Mouse (Mus musculus) hindbrain, embryonic 16.5 days (tissue): ENCODE results near the gene Scgb2b20. TPM values are rescaled to one million over a fixed set of nuclear protein-coding genes. Genes with fewer than 3 reads are reported as not detected.
"Not testable (repeated sequence)": the region's sequence is repeated elsewhere in the genome, so short reads cannot be mapped to it uniquely, and the experiment has no call there.

Source experiments
- ATAC-seq: fragments of 200-750 bp; cut with Nextera tagmentation; 2 replicates; pipeline ENCODE4 v1.8.0; 2017; ENCODE audit warnings: moderate TSS enrichment, moderate library complexity
- H3K27ac ChIP-seq: fragments of 300-500 bp; sonication (generic); 2 replicates; pipeline ENCODE4 v1.5.1; 2014; ENCODE audit warnings: low read depth, mild to moderate bottlenecking, control low read depth, low read length, moderate library complexity
- H3K27me3 ChIP-seq: fragments of 300-500 bp; sonication (generic); replicated peaks from 2 replicates; pipeline ENCODE4 v1.6.1; 2014; ENCODE audit warnings: low read length; ENCODE audit not compliant: control insufficient read depth, insufficient read depth
- H3K36me3 ChIP-seq: fragments of 300-500 bp; sonication (generic); 2 replicates; pipeline ENCODE4 v1.6.1; 2014; ENCODE audit warnings: mild to moderate bottlenecking, low read length, moderate library complexity, mixed read lengths; ENCODE audit not compliant: control insufficient read depth, insufficient read depth
- H3K4me1 ChIP-seq: fragments of 300-500 bp; sonication (generic); 2 replicates; pipeline ENCODE4 v1.6.1; 2014; ENCODE audit warnings: low read depth, low read length; ENCODE audit not compliant: control insufficient read depth, insufficient read depth
- H3K4me2 ChIP-seq: fragments of 300-500 bp; sonication (generic); 2 replicates; pipeline ENCODE4 v1.6.1; 2014; ENCODE audit warnings: mild to moderate bottlenecking, low read length, control low read depth, moderate library complexity
- H3K4me3 ChIP-seq: fragments of 300-500 bp; sonication (generic); 2 replicates; pipeline ENCODE4 v1.5.1; 2014; ENCODE audit warnings: mild to moderate bottlenecking, low read length, control low read depth, moderate library complexity
- H3K9ac ChIP-seq: fragments of 300-500 bp; sonication (generic); 2 replicates; pipeline ENCODE4 v1.6.1; 2014; ENCODE audit warnings: low read depth, mild to moderate bottlenecking, control low read depth, low read length, moderate library complexity
- H3K9me3 ChIP-seq: fragments of 300-500 bp; sonication (generic); 2 replicates; pipeline ENCODE4 v1.6.1; 2014; ENCODE audit warnings: mild to moderate bottlenecking, low read length, moderate library complexity; ENCODE audit not compliant: control insufficient read depth
- WGBS: fragments of 180-500 bp; shearing (Covaris S2); extraction: QIAGEN DNeasy Blood & Tissue Kit; methylation state at CpG from one replicate; pipeline ENCODE4 v1.1.7; 2014; 5-methylcytosine and 5-hydroxymethylcytosine counted together
- polyA plus RNA-seq: library from polyadenylated mRNA; unstranded; fragments of >200 nt; fragmentation: Nextera tagmentation; extraction: Ambion mirVana; gene quantifications from 2 replicates; pipeline ENCODE4 v1.2.1, GENCODE M21; 2015

The Scgb2b20 gene
- polyA plus RNA-seq = not detected in 2 replicates

DNA sequence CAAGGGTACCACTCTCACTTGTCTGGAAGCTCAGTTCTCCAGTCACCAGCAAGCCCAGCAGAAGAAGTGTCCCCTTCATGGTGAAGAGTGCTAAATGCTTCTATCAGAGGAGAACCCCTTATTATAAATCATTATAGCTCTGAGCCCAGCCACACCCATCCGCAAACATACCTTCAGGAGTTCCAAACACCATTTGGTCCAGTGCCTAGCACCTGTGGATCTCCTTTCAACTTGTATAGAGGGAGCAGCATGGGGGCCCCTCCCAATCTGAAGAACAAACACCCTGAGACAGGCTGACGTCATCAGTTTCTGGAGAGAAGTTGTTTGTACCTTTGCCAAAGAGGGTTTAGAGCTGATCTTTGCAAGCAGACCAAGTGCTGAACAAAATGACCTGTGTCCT is at the start of gene Scgb2b20:
Gene Scgb2b20, minus strand, starts transcription at position 101 of the 400 bp plus-strand sequence.
- H3K9ac ChIP-seq, H3K4me2 ChIP-seq, H3K27ac ChIP-seq, ATAC-seq, H3K4me1 ChIP-seq, H3K4me3 ChIP-seq, H3K27me3 ChIP-seq, H3K9me3 ChIP-seq, H3K36me3 ChIP-seq: not testable (repeated sequence)
- 92% methylated on average over 2 of the region's 2 CpGs for WGBS

DNA sequence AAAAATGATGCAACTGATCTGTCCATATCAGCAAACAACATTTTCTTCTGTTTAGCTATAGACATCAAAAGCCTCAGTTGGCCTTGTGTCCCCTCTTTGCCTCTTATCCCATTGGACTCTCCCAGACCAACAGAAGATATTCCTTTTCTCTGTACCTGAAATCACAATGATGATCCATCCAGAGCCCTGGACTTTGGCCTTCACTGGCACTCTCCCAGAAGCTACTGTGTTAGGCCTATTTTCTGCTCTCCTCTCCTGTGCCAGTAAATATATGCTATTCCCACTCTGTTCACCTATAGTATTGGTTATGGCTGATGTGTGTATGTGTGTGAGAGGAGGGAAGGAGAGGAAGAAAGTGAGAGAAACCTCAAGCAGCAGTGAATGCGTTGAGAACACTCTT is 43.6 kb upstream of the Scgb2b20 start:
- H3K9ac ChIP-seq, H3K36me3 ChIP-seq, ATAC-seq, H3K27ac ChIP-seq, H3K4me2 ChIP-seq, H3K9me3 ChIP-seq, H3K4me3 ChIP-seq, H3K4me1 ChIP-seq, H3K27me3 ChIP-seq: not testable (repeated sequence)
- WGBS = 63% methylated on average over 1 of the region's 1 CpGs

DNA sequence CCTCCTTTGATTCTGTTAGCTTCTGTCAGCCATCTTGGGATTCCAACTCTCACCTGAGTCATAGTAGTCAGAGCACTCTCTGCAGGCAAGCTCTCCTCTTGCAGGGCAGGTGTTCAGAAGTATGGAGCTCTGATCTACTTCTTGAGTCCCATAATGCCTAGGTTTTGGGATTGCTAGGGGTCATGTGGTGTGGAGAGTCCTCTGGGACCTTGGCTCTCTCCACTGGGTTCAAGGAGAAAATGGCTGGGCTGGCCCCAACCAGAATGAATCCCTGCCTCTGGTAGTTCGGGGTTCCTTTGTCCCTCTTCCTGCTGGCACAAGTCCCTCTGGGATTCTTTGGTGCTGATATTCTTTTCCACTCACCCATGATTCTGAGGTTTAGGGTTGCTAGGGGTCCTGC is 35.5 kb upstream of the Scgb2b20 start:
- whole genome bisulfite sequencing = 94% methylated on average over 1 of the region's 1 CpGs
- no peak overlapping the region for H3K9ac ChIP-seq
- no peak for ATAC-seq

DNA sequence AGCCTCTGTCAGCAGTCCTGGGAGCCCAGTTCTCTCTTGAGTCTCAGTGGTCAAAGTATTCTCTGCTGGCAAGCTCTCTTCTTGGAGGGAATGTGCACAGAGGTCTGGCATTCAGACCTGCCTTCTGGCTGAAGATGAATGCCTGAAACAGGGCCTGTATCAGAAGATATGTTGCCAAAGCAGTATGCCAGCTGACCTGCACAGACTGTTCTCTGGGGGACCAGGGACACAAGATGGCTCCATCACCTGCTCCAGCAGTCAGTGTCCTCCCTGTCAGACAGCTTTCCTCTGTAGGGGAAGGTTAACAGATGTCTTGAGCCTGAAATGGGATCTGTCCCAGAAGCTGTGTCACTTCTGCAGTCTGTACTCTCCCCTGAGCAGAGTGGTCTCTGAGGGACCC is 33.6 kb upstream of the Scgb2b20 start:
- not testable (repeated sequence) for ATAC-seq, H3K36me3 ChIP-seq, H3K4me2 ChIP-seq, H3K4me3 ChIP-seq, H3K27me3 ChIP-seq, H3K27ac ChIP-seq, H3K9ac ChIP-seq, H3K4me1 ChIP-seq
- H3K9me3 ChIP-seq = peaks cover 13% of the 10 kb centered on the region; the same call in 1 of the 2 replicates

More for the DNA sequence above, 35.5 kb upstream of the Scgb2b20 start:
- Histone ChIP-seq H3K36me3 (no peaks in the 10 kb centered on the region), H3K4me2 (no peak overlapping the region), H3K4me3 (no peak overlapping the region), H3K9me3 (peaks cover 13% of the 10 kb centered on the region; the same call in 1 of the 2 replicates), H3K27ac (no peak overlapping the region), H3K27me3 (no peaks in the 10 kb centered on the region), H3K4me1 (no peaks in the 10 kb centered on the region)

DNA sequence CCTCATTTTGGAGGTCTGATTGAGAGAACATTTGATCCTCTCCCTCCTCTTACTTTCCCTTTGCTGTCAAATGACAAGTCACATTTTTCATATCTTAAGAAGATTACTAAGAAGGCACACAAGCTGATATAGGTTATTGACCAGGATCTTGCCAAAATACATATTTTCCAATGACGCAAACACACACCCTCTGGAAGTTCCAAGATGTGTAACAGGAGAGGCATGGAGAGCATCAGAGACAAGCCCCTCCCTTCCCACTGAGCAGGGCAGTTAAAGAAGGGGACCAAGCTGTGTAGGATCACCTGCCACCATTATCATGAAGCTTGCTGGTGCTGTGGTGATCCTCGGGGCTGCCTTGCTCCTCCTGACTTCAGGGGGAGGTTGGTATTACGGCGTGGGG is 6.8 kb upstream of the Scgb2b20 start, which contains the start of gene Scgb1b20:
Gene Scgb1b20, plus strand, starts transcription at position 301 of the 400 bp plus-strand sequence.
- H3K4me2 ChIP-seq, ATAC-seq, H3K9me3 ChIP-seq, H3K27me3 ChIP-seq, H3K36me3 ChIP-seq, H3K9ac ChIP-seq, H3K4me1 ChIP-seq, H3K4me3 ChIP-seq, H3K27ac ChIP-seq: not testable (repeated sequence)
- 84% methylated on average over 4 of the region's 4 CpGs for WGBS

Other genes starting within 250 kb of the Scgb2b20 start
- gene Scgb2b18, start 192.5 kb downstream of the Scgb2b20 start, polyA plus RNA-seq = not detected in 2 replicates
- not detected in 2 replicates for gene Scgb1b18, start 180.8 kb downstream of the Scgb2b20 start, polyA plus RNA-seq
- gene Scgb2b19, start 86.0 kb downstream of the Scgb2b20 start, polyA plus RNA-seq = not detected in 2 replicates
- gene Scgb1b19, start 79.0 kb downstream of the Scgb2b20 start, polyA plus RNA-seq = not detected in 2 replicates
- not detected in 2 replicates for gene Scgb1b20, start 6.9 kb upstream of the Scgb2b20 start, polyA plus RNA-seq
- not detected in 2 replicates for gene Scgb2b21, start 154.1 kb upstream of the Scgb2b20 start, polyA plus RNA-seq